In genomic region chr11:115490441-115491355, GRCm38 (mm10) we compare ENCODE assay signal across 8 mouse cellular contexts. TPM values are rescaled to one million over a fixed set of nuclear protein-coding genes. Genes with fewer than 3 reads are reported as not detected.
DNase-seq lines count a peak whose midpoint lies in the region; ATAC-seq and TF ChIP-seq lines count a peak whose summit lies in the region.

No protein-coding gene starts in this region.

- no peaks in the 10 kb centered on the region for H3K9me3 ChIP-seq in kidney, embryonic 14.5 days (ENCODE audit: control insufficient read depth, low read length)
- no peaks in the 10 kb centered on the region for H3K9me3 ChIP-seq in forebrain, embryonic 13.5 days (replicated peaks)
- no peaks in the 10 kb centered on the region for H3K9me3 ChIP-seq in liver, embryonic 14.5 days (ENCODE audit: control insufficient read depth, low read length)

- WGBS in kidney, embryonic 14.5 days = 21% methylated on average over 25 of the region's 25 CpGs
- WGBS in forebrain, embryonic 13.5 days = 23% methylated on average over 25 of the region's 25 CpGs
- WGBS in liver, embryonic 14.5 days (ENCODE audit: insufficient replicate concordance) = 22% methylated on average over 25 of the region's 25 CpGs

- ATAC-seq in kidney, embryonic 14.5 days (ENCODE audit: low FRiP score, low TSS enrichment) = peak; percentile 46
- ATAC-seq in forebrain, embryonic 13.5 days = peak; percentile 70
- ATAC-seq in liver, embryonic 14.5 days (ENCODE audit: insufficient read depth) = peak; percentile 8; the same call in 1 of the 2 replicates

- TF ChIP-seq EP300 in liver, embryonic 14.5 days (IDR thresholded peaks at IDR 0.05; ENCODE audit: low read depth) = no peak

- TF ChIP-seq CTCF in liver, embryonic 14.5 days (IDR thresholded peaks at IDR 0.05; ENCODE audit: low read depth) = no peak

- no peak for DNase-seq in kidney, postnatal 14 days
- peak; percentile 34 to 39 for DNase-seq in adrenal gland, adult 18-20 months (ENCODE audit: low spot score in 2 of 2)
- DNase-seq in liver, embryonic 14.5 days (ENCODE audit: low read depth in 3 of 3, low spot score in 3 of 3) = no peak
- no peak for DNase-seq in right cerebral cortex, postnatal 14 days
- no peak for DNase-seq in kidney, adult 8-10 months
- no peak for DNase-seq in kidney, postnatal 10 days

- H3K27me3 ChIP-seq in kidney, embryonic 14.5 days (ENCODE audit: control insufficient read depth, insufficient read depth, low read length) = no peaks in the 10 kb centered on the region
- no peaks in the 10 kb centered on the region for H3K27me3 ChIP-seq in forebrain, embryonic 13.5 days
- H3K27me3 ChIP-seq in liver, embryonic 14.5 days (ENCODE audit: control insufficient read depth, insufficient read depth, low read length) = no peaks in the 10 kb centered on the region

- H3K4me2 ChIP-seq in kidney, embryonic 14.5 days (replicated peaks; ENCODE audit: low read depth, low read length) = peak overlapping the region; percentile 87
- peak overlapping the region; percentile 80 for H3K4me2 ChIP-seq in forebrain, embryonic 13.5 days
- H3K4me2 ChIP-seq in liver, embryonic 14.5 days (ENCODE audit: low read depth) = peak overlapping the region; percentile 98

- peak overlapping the region; percentile 70 for H3K9ac ChIP-seq in kidney, embryonic 14.5 days (ENCODE audit: low read depth, low read length)
- H3K9ac ChIP-seq in forebrain, embryonic 13.5 days = peak overlapping the region; percentile 78
- H3K9ac ChIP-seq in liver, embryonic 14.5 days (replicated peaks) = peak overlapping the region; percentile 73

- H3K27ac ChIP-seq in kidney, embryonic 14.5 days (ENCODE audit: low read depth, low read length) = no peak overlapping the region
- H3K27ac ChIP-seq in forebrain, embryonic 13.5 days = peak overlapping the region; percentile 78
- peak overlapping the region; percentile 41 for H3K27ac ChIP-seq in liver, embryonic 14.5 days

- peak overlapping the region; percentile 69 for H3K4me3 ChIP-seq in kidney, embryonic 14.5 days (ENCODE audit: low read length)
- peak overlapping the region; percentile 71 for H3K4me3 ChIP-seq in forebrain, embryonic 13.5 days
- H3K4me3 ChIP-seq in liver, embryonic 14.5 days (ENCODE audit: insufficient read depth in 1 of 2, low read depth in 2 of 2, low read length in 2 of 2) = peak overlapping the region; percentile 58 to 72

- H3K4me1 ChIP-seq in kidney, embryonic 14.5 days (ENCODE audit: control insufficient read depth, insufficient read depth, low read length) = peaks cover 9% of the 10 kb centered on the region; the same call in 1 of the 2 replicates
- H3K4me1 ChIP-seq in forebrain, embryonic 13.5 days = peaks cover 22% of the 10 kb centered on the region
- H3K4me1 ChIP-seq in liver, embryonic 14.5 days (replicated peaks; ENCODE audit: control insufficient read depth in 2 of 2, insufficient read depth in 2 of 2, low read length in 1 of 2) = peaks cover 13 to 14% of the 10 kb centered on the region in 2 experiments

- H3K36me3 ChIP-seq in kidney, embryonic 14.5 days (ENCODE audit: control insufficient read depth, insufficient read depth, low read length) = peaks cover 2% of the 10 kb centered on the region; the same call in 1 of the 2 replicates
- H3K36me3 ChIP-seq in forebrain, embryonic 13.5 days (ENCODE audit: poor library complexity, severe bottlenecking) = peaks cover 17% of the 10 kb centered on the region
- no peaks in the 10 kb centered on the region for H3K36me3 ChIP-seq in liver, embryonic 14.5 days (replicated peaks; ENCODE audit: control insufficient read depth, insufficient read depth, low read depth)

RNA-seq across cellular contexts. Expression of gene Nt5c, which starts 1.0 kb away (rescaled TPM):
- 75.6 and 76.3 TPM in 2 replicates for polyA plus RNA-seq in kidney, embryonic 14.5 days (2014; fragmentation: Nextera tagmentation; extraction: Ambion mirVana)
- total RNA-seq in adrenal gland, adult 18-20 months (2021) = 100 to 1,000 TPM in 1 of 2 experiments, 10 to 100 TPM in 1; 68.7 to 154 TPM
- polyA plus RNA-seq in forebrain, embryonic 13.5 days (2015; fragmentation: Nextera tagmentation; extraction: Ambion mirVana) = 87.0 and 91.1 TPM in 2 replicates
- polyA plus RNA-seq in liver, embryonic 14.5 days (2012; rRNA removed) = 27.8 and 31.9 TPM in 2 replicates
- polyA plus RNA-seq in liver, embryonic 14.5 days (2014; fragmentation: Nextera tagmentation; extraction: Ambion mirVana) = 50.7 and 50.9 TPM in 2 replicates

RNA-seq across cellular contexts. Expression of gene Armc7, which starts 15.2 kb away (rescaled TPM):
- 5.7 and 7.9 TPM in 2 replicates for polyA plus RNA-seq in kidney, embryonic 14.5 days (2014; fragmentation: Nextera tagmentation; extraction: Ambion mirVana)
- 10 to 100 TPM in 1 of 2 experiments, 1 to 10 TPM in 1; 7.9 to 11.1 TPM for total RNA-seq in adrenal gland, adult 18-20 months (2021)
- polyA plus RNA-seq in forebrain, embryonic 13.5 days (2015; fragmentation: Nextera tagmentation; extraction: Ambion mirVana) = 11.3 and 13.0 TPM in 2 replicates
- polyA plus RNA-seq in liver, embryonic 14.5 days (2012; rRNA removed) = 2.1 and 2.2 TPM in 2 replicates
- polyA plus RNA-seq in liver, embryonic 14.5 days (2014; fragmentation: Nextera tagmentation; extraction: Ambion mirVana) = 2.0 and 2.2 TPM in 2 replicates

RNA-seq across cellular contexts. Expression of gene Jpt1, which starts 23.5 kb away (rescaled TPM):
- polyA plus RNA-seq in kidney, embryonic 14.5 days (2014; fragmentation: Nextera tagmentation; extraction: Ambion mirVana) = 487 and 524 TPM in 2 replicates
- total RNA-seq in adrenal gland, adult 18-20 months (2021) = 10 to 100 TPM; 81.3 to 86.5 TPM
- 1,632 and 1,660 TPM in 2 replicates for polyA plus RNA-seq in forebrain, embryonic 13.5 days (2015; fragmentation: Nextera tagmentation; extraction: Ambion mirVana)
- 138 and 151 TPM in 2 replicates for polyA plus RNA-seq in liver, embryonic 14.5 days (2012; rRNA removed)
- polyA plus RNA-seq in liver, embryonic 14.5 days (2014; fragmentation: Nextera tagmentation; extraction: Ambion mirVana) = 233 and 256 TPM in 2 replicates

RNA-seq across cellular contexts. Expression of gene Slc16a5, which starts 28.4 kb away (rescaled TPM):
- polyA plus RNA-seq in kidney, embryonic 14.5 days (2014; fragmentation: Nextera tagmentation; extraction: Ambion mirVana) = 9.0 and 10.7 TPM in 2 replicates
- not detected for total RNA-seq in adrenal gland, adult 18-20 months (2021)
- not detected in 2 replicates for polyA plus RNA-seq in forebrain, embryonic 13.5 days (2015; fragmentation: Nextera tagmentation; extraction: Ambion mirVana)
- polyA plus RNA-seq in liver, embryonic 14.5 days (2012; rRNA removed) = 0.02 TPM in 2 replicates
- polyA plus RNA-seq in liver, embryonic 14.5 days (2014; fragmentation: Nextera tagmentation; extraction: Ambion mirVana) = 0.05 TPM in 1 of 2 replicates, not detected in the other

RNA-seq across cellular contexts. Expression of gene Sumo2, which starts 45.4 kb away (rescaled TPM):
- polyA plus RNA-seq in kidney, embryonic 14.5 days (2014; fragmentation: Nextera tagmentation; extraction: Ambion mirVana) = 1,228 and 1,562 TPM in 2 replicates
- 100 to 1,000 TPM; 219 to 240 TPM for total RNA-seq in adrenal gland, adult 18-20 months (2021)
- polyA plus RNA-seq in forebrain, embryonic 13.5 days (2015; fragmentation: Nextera tagmentation; extraction: Ambion mirVana) = 1,485 and 1,571 TPM in 2 replicates
- 161 and 198 TPM in 2 replicates for polyA plus RNA-seq in liver, embryonic 14.5 days (2012; rRNA removed)
- 393 and 406 TPM in 2 replicates for polyA plus RNA-seq in liver, embryonic 14.5 days (2014; fragmentation: Nextera tagmentation; extraction: Ambion mirVana)

Comparison
In these comparisons a context has a peak if more than half of its experiments do, and no peak if none do; other contexts are left out.
1. ATAC-seq: peak in every context shown above with its lines; median percentile 70 in forebrain, embryonic 13.5 days; 46 in kidney, embryonic 14.5 days; 8 in liver, embryonic 14.5 days.
2. DNase-seq: peak in adrenal gland, adult 18-20 months (2 of 2); none in kidney, postnatal 14 days (single experiment), liver, embryonic 14.5 days (0 of 3), right cerebral cortex, postnatal 14 days (single experiment), kidney, adult 8-10 months (0 of 2) and kidney, postnatal 10 days (single experiment).
3. Peak in every context shown above with its lines, with median percentiles within 50 percentile points of each other: H3K4me2 ChIP-seq, H3K4me3 ChIP-seq and H3K9ac ChIP-seq.